Mouse (Mus musculus): Measurements from ENCODE around the gene Bin2.

- TF ChIP-seq CTCF (conservative IDR thresholded peaks at IDR 0.05; ENCODE audit: low read length): no peak
- no peak for TF ChIP-seq POU5F1 (IDR thresholded peaks at IDR 0.05; ENCODE audit: borderline replicate concordance, low read length)
Observed at GRCm38 (mm10) chr15:100701108-100701507, 31.8 kb upstream of the Bin2 start.

All from E14TG2a.4 (cell line).